Mouse (Mus musculus): ENCODE data around the gene Sag.

The Sag gene

GRCm38 (mm10) chr1:87892499-87892898, 89.0 kb downstream of the Sag start:
- DNase-seq (ENCODE audit: low read depth in 2 of 2, low spot score in 2 of 2): no peak

DNA sequence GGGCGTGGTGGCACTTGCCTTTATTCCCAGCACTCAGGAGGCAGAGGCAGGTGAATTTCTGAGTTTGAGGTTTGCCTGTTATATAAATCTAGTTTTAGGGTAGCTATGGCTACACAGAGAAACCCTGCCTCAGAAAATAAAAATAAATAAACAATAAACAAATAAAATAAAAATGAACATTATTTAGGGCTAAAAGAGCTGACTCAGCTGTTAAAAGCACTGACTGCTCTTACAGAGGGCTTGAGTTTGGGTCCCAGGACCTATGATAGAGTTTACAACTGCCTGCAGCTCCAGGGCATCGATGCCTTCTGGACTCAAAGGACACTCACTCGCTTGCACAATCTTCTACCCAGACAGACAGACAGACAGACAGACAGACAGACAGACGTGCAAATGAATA, 89.9 kb downstream of the Sag start:
- no peak for DNase-seq (ENCODE audit: low read depth in 2 of 2, low spot score in 2 of 2)

All from CD8-positive naive resting alpha-beta T cell, adult 2 months (primary cell).